Mouse (Mus musculus): ENCODE data around the gene Dnmt3a.

DNA sequence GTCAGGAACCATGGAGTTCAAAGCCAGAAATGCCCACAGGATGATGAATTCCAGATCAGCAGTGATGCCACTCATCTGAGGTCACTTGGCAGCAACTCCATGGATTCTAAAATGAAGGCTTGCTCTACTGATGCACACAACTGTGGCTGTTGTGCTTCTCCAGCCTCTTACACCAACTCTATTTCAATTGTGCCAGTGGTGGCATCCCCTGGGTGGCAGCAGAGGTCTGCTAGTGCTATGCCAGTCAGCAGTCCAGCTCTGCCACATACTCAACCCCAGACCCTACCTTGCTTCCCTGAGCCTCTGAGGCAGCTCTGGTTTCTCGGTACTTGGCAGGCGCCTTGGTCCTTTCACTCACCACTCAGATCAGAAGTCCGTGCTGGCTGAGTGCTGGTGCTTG is 123.0 kb downstream of the Dnmt3a start:
- no peak for TF ChIP-seq MAX (IDR thresholded peaks at IDR 0.05; ENCODE audit: low read length)
- no peak for TF ChIP-seq BHLHE40 (IDR thresholded peaks at IDR 0.05; ENCODE audit: low read depth, low read length)
- no peak for TF ChIP-seq CHD2 (IDR thresholded peaks at IDR 0.05; ENCODE audit: low read length)
- no peak for TF ChIP-seq E2F4 (IDR thresholded peaks at IDR 0.05; ENCODE audit: insufficient replicate concordance, low read depth, low read length)
- TF ChIP-seq POLR2A (IDR thresholded peaks at IDR 0.05; ENCODE audit: low read depth, low read length) = no peak
- peak in 1 of 2 experiments; percentile 54; a peak in 2 of 4 replicates for TF ChIP-seq CTCF (conservative IDR thresholded peaks at IDR 0.05 in 1 of 2, IDR thresholded peaks at IDR 0.05 in 1 of 2; ENCODE audit: low read depth in 2 of 2, low read length in 2 of 2)
- no peak for TF ChIP-seq CHD1 (IDR thresholded peaks at IDR 0.05; ENCODE audit: low read depth, low read length)
- no peak for TF ChIP-seq ETS1 (conservative IDR thresholded peaks at IDR 0.05; ENCODE audit: low read depth, low read length)
- no peak for TF ChIP-seq MYC (IDR thresholded peaks at IDR 0.05; ENCODE audit: low read depth, low read length)
- no peak for TF ChIP-seq MAFK (IDR thresholded peaks at IDR 0.05; ENCODE audit: insufficient replicate concordance, low read length)
- TF ChIP-seq IRF4 (IDR thresholded peaks at IDR 0.05; ENCODE audit: low read depth, low read length) = no peak
- TF ChIP-seq ZNF384 (IDR thresholded peaks at IDR 0.05; ENCODE audit: low read depth, low read length) = no peak
- no peak for TF ChIP-seq USF1 (IDR thresholded peaks at IDR 0.05; ENCODE audit: low read depth, low read length)
- TF ChIP-seq JUND (conservative IDR thresholded peaks at IDR 0.05; ENCODE audit: low read depth, low read length) = no peak

Data from CH12.LX (cell line).